Mouse (Mus musculus) small intestine, adult 2 months (tissue): Measurements from ENCODE around the gene Krt18.

Experiments used
- CTCF ChIP-seq: fragments of 200-500 bp; IDR thresholded peaks from 2 replicates; pipeline ENCODE4 v1.5.1; 2012; ENCODE audit warnings: low read depth, mild to moderate bottlenecking, control low read depth, inconsistent platforms, low read length, moderate library complexity, mixed read lengths; ENCODE audit not compliant: insufficient replicate concordance, insufficient read length; ENCODE audit errors: extremely low read depth
- POLR2A ChIP-seq: fragments of 200-500 bp; IDR thresholded peaks from 2 replicates; pipeline ENCODE4 v1.6.1; 2012; ENCODE audit warnings: low read depth, mild to moderate bottlenecking, control low read depth, inconsistent platforms, low read length, moderate library complexity

DNA sequence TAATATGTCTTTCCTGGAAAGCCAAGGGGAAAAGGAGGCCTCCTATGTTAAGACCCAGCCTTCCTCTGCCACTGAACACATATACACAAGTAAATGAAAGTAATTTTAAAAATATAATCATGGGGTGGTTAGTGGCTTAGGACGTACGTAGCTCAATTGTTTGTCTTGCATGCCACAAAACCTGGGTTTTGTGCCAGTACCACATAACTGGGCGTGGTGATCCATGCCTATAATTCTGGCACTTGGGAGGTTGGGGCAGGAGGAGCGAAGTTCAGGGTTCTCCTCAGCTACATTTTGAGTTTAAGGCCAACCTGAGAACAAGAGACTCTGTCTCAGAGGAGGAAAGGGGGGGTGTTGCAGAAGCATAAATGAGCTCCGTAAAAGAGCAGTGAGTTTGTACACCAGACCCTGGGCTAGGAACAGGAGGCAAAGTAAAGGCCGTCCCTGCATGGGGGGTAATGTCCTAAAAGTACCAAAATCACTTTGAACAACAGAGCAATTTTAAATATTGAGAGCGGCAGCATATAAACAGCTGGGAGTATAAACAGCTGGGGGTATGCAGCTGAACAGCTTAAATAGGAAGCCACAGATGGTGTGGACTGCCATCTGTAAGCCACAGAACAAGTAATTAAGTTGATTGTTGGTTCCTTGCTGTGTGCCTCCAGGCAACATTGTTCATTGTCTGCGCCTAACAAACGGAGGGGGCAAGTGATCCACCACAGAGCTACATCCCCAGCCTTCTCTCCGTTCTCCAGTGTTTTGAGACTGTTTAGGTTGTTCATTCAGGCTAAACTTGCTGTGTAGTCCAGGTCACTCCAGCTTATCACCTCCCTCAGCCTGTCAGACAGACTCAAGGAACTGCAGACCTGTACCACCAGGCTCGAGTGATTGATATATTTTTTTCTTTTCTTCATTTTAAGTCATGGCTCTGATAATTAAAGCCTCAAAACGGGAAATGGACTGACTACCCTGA lies 20.6 kb upstream of the Krt18 start:
- TF ChIP-seq CTCF (no peak), POLR2A (no peak)
